Mouse (Mus musculus): ENCODE results near the gene Fthl17f.
"Not testable (repeated sequence)": the region's sequence is repeated elsewhere in the genome, so short reads cannot be mapped to it uniquely, and the experiment has no call there.

Fthl17f gene

GRCm38 (mm10) chrX:9062715-9063114 is at the start of gene Fthl17f:
TSS of gene Fthl17f (plus strand) at chrX:9063015.
- DNase-seq (ENCODE audit: low read depth, low spot score): not testable (repeated sequence)

- no peak for DNase-seq (ENCODE audit: low read depth, low spot score)
Measured at GRCm38 (mm10) chrX:9016079-9016478, 46.7 kb upstream of the Fthl17f start.

GRCm38 (mm10) chrX:9019481-9019880 is 43.3 kb upstream of the Fthl17f start:
- DNase-seq (ENCODE audit: low read depth, low spot score): no peak

GRCm38 (mm10) chrX:9033193-9033592 is 29.6 kb upstream of the Fthl17f start, which contains the start of gene Fthl17e:
TSS of gene Fthl17e (plus strand) at chrX:9033493.
- not testable (repeated sequence) for DNase-seq (ENCODE audit: low read depth, low spot score)

- DNase-seq (ENCODE audit: low read depth, low spot score): not testable (repeated sequence)
Measured at GRCm38 (mm10) chrX:9041611-9042010, 21.2 kb upstream of the Fthl17f start.

- DNase-seq (ENCODE audit: low read depth, low spot score): not testable (repeated sequence)
Measured at GRCm38 (mm10) chrX:9060952-9061351, 1.9 kb upstream of the Fthl17f start.

GRCm38 (mm10) chrX:9062101-9062500 is 714 bp upstream of the Fthl17f start:
- DNase-seq (ENCODE audit: low read depth, low spot score): no peak

- peak; percentile 0 for DNase-seq (ENCODE audit: low read depth, low spot score)
Measured at GRCm38 (mm10) chrX:9077699-9078098, 14.9 kb downstream of the Fthl17f start.

GRCm38 (mm10) chrX:9095066-9095465 is 32.3 kb downstream of the Fthl17f start:
- DNase-seq (ENCODE audit: low read depth, low spot score): not testable (repeated sequence)

- no peak for DNase-seq (ENCODE audit: low read depth, low spot score)
Measured at GRCm38 (mm10) chrX:9104262-9104661, 41.4 kb downstream of the Fthl17f start, which contains the start of gene 4930402K13Rik. TSS of gene 4930402K13Rik (plus strand) at chrX:9104562.

- no peak for DNase-seq (ENCODE audit: low read depth, low spot score)
Measured at GRCm38 (mm10) chrX:9110381-9110780, 47.6 kb downstream of the Fthl17f start.

Measured in skeletal muscle tissue, adult 2 months (tissue).